Mouse (Mus musculus) E14TG2a.4 (cell line): ENCODE results near the gene Psrc1.

Experiments used
- CTCF ChIP-seq: conservative IDR thresholded peaks from 2 replicates; pipeline ENCODE4 v1.5.1; 2014; ENCODE audit warnings: low read length
- NANOG ChIP-seq: IDR thresholded peaks from 2 replicates; pipeline ENCODE4 v1.6.1; 2014; ENCODE audit warnings: borderline replicate concordance, low read length, mixed read lengths

DNA sequence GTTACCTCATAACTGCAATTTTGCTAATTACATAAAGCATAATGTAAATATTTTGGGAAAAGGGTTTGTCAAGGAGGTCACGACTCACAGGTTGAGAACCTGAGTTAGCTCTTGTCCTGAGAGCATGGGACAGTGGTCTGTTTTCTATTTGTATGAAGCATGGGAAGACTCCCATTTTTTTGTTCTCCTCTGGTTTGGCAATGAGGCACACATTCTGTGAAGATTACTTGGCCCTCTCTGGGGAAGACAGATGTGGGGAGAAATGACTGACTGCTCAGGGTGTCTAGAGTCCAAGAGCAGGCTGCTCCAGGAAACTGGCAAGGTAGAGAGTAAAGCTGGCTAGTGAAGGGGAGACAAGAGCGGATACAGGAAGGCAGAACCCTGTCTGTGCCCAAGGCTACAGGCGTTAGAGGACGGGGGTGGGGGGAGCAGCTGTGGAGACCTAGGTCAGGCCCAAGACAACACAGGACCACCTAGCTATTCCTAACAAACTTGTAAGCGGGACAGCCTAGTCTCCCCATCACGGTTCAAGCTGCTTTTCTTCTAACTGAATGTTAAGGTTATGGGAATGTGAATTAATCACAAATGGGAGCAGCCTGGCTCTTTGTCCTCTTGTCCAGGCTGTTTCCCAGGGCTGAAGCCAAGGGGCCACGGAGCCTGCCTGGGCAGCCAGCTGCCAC lies 41.4 kb downstream of the Psrc1 start:
- TF ChIP-seq CTCF (no peak), NANOG (no peak)
